Mouse (Mus musculus) olfactory bulb, adult 2 months (tissue): ENCODE data around the gene Lrrc36.

Source experiments
- CTCF ChIP-seq: fragments of 200-500 bp; IDR thresholded peaks from 2 replicates; pipeline ENCODE4 v1.5.1; 2012; ENCODE audit warnings: low read depth, mild to moderate bottlenecking, low read length, moderate library complexity; ENCODE audit not compliant: insufficient read depth
- POLR2A ChIP-seq: fragments of 200-500 bp; IDR thresholded peaks from 2 replicates; pipeline ENCODE4 v1.6.1; 2012; ENCODE audit warnings: mild to moderate bottlenecking, low read depth, low read length, moderate library complexity; ENCODE audit not compliant: insufficient read depth

DNA sequence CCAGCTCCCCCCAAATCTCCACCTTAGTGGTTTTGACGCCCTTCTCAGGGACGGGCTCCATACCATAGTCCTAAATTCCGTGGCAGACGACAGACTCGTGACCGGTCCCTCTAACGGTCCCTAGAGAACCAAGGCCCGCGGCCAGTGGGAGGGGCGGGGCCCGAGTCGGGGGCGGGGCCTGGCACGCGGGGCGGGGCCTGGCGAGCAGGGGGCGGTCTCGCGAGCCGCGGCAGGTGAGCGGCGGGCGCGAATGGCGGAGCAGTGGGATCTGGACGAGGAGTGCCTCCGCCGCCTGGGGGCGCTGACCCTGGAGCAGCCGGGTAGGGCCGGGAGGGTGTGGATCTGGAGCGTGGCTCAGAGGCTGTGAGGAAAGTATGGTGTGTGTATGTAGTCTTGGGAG, at the start of gene Lrrc36, which contains the start of gene Kctd19:
- TF ChIP-seq CTCF (no peak), POLR2A (no peak)
